Mouse (Mus musculus) left cerebral cortex, adult 8-10 months (tissue): Measurements from ENCODE around the gene Plrg1. TPM values are rescaled to one million over a fixed set of nuclear protein-coding genes. Genes with fewer than 3 reads are reported as not detected.

ENCODE experiments used
- DNase-seq, 2 experiments: peaks; one replicate each; pipeline ENCODE4 v3.0.0; 2022; ENCODE audit warnings: low spot score in 2 of 2
- total RNA-seq, 4 experiments: library from RNA; stranded (reverse); gene quantifications; 2 replicates each; pipeline ENCODE4 v1.2.4; 2022

Gene Plrg1
- 10 to 100 TPM; 43.0 to 46.5 (median 44.3) TPM for total RNA-seq

DNA sequence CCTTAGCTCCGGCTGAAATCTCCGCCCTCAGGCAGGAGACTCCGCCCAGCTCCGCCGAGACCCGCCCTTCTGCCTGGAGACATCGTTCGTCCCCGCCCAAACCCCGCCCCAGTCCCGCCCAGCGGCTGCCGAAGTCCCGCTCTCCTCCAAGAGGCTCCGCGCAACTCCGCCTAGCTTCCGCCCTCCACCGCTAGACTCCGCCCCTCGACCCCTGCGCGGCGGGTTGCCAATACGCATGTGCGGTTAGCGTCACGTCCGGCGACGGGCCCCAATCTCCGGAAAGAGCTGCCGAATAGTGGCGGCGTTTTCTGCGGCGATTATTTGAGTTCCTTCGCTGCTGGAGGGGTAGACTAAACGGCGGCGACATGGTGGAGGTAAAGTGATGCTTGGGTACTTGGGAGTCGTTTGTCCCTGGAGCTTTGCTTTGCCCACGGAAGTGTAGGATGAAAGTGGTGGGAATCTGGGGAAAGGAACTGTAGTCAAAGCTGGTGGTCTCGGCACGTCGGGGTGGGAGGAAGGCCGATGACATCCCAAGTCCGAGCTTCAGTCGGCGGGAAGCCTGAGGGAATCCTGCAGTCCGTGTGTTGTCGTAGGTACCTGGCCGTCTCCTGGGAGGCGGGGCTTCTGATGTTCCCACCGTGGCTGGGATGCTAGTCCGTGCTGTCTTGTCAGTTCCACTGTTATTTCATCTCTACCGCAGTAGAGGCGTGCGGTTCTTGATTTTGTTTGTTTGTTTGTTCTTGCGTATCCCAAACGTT lies at the start of gene Plrg1:
TSS of gene Plrg1 (plus strand) at position 242 of the 758 bp plus-strand sequence.
- DNase-seq, result peak; percentile 95 to 97

- DNase-seq, result no peak
Measured at GRCm38 (mm10) chr3:83007557-83007956, 47.8 kb upstream of the Plrg1 start, which contains the start of gene Fgg. Gene Fgg (plus strand): TSS chr3:83007724.

DNA sequence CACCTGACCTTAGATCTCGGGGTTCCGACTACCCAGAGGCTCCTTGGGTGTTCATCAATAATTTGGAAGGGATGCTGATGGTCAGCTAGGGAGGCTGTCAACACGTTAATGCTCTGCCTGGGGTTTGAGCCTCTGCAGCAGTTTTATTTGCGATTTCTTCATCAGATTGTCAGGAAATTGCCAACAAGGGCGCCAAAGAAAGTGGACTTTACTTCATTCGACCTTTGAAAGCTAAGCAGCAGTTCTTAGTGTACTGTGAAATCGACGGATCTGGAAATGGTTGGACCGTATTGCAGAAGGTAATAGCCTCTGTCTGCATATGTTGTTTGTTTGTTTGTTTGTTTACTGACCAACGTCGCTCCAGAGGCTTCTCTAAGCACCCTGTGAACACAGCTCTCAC lies 45.0 kb upstream of the Plrg1 start:
- DNase-seq, result no peak

- no peak for DNase-seq
Measured at GRCm38 (mm10) chr3:83011136-83011535, 44.2 kb upstream of the Plrg1 start.

DNA sequence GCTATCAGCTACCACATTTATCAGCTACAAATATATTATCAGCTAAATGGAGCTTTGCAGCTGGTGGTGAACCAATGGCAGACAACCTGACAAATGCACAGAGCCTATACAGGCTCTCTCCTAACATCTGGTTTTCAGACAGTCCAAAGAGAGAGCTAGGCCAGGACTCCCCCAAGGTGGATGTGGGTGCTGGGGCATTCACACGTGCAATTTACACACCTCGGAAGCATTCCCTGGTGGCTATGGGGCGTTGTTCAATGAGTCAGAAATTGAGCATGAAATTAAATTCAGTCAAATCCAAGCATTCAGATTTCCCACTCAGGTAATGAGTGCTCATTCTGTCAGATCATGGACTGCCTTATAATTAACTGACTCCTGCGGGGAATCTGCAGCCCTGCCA lies 43.8 kb upstream of the Plrg1 start:
- DNase-seq, result no peak

DNA sequence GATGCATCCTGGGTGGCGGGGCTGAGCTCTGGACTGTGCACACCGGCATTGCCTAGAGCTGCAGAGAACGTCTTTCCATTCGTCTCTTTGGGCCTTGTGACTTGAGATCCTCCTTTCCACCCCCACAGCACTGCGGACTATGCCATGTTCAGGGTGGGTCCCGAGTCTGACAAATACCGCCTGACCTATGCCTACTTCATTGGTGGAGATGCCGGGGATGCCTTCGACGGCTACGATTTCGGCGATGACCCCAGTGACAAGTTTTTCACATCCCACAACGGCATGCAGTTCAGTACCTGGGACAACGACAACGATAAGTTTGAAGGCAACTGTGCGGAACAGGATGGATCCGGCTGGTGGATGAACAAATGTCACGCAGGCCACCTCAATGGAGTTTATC lies 42.7 kb upstream of the Plrg1 start:
- no peak for DNase-seq

DNA sequence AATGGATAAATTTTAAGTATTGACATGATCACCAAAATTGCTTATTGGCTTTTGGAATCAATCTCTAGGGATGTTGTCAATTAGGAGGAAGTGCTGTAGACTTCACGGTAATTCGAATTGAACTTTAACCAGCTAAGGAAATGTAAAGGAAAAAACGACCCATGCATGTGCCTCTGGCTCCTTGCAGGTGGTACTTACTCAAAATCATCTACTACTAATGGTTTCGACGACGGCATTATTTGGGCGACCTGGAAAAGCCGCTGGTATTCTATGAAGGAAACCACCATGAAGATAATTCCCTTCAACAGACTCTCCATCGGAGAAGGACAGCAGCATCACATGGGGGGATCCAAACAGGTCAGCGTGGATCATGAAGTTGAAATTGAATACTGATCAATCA lies 41.4 kb upstream of the Plrg1 start:
- no peak for DNase-seq

DNA sequence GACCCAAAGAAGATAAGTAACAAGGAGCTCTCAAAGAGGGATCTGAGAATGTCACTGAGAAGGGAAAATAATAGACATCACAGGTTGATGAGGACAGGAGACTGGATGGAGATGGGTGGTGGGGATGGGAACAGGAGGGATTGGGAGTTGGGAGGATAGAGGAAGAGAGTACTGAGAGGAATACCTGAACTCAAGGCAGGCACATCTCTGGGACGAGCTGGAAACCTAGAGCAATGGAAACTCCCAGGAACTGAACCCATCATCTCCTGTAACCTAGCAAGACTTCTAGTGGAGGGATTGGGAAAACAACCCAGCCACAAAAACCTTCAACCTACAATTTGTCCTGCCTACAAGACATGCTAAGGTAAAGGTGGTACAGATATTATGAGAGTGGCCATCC lies 39.1 kb upstream of the Plrg1 start:
- DNase-seq, result no peak

- no peak for DNase-seq
Measured at GRCm38 (mm10) chr3:83020387-83020786, 34.9 kb upstream of the Plrg1 start.

GRCm38 (mm10) chr3:83021176-83021575 lies 34.1 kb upstream of the Plrg1 start:
- DNase-seq, result no peak

- no peak for DNase-seq
Measured at GRCm38 (mm10) chr3:83025036-83025435, 30.3 kb upstream of the Plrg1 start.

DNA sequence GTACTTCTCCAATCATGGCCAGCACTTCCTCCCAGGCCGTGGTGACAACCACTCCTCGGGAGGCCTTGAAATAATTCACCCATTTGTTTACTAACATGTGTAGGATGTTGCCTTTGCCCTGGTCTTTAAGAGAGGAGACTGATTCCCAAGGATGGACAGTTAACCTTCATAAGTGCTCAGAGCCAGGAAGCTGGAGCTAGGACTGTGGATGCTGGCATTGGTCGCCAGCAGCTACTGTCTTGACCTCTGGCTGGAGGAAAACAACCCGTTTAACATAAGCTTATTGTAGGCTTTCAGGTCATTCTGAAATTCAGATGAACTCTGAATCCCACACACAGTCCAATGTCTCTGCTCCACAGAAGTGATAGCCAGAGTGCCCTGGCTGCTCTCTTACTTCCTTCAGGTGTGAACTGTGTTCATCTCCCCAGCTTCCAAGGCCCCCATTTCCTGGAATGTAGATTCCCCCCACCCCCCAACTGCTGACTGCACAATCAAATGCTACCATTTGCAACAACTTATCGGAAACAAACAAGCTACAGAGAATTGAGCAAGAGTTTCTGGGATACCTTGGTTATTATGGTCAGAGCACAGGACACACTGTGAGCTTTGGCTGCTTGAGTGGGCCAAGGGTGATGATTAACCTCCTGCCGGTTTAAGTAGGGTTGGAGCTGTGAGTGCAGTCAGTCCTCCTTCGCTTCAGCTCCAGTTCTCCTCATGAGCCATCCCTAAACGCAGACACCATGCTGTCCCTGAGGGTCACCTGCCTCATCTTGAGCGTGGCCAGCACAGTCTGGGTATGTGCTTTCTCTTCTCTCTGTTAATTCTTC lies 29.6 kb upstream of the Plrg1 start, which contains the start of gene Fga:
TSS of gene Fga (plus strand) at position 602 of the 827 bp plus-strand sequence.
- DNase-seq, result no peak

DNA sequence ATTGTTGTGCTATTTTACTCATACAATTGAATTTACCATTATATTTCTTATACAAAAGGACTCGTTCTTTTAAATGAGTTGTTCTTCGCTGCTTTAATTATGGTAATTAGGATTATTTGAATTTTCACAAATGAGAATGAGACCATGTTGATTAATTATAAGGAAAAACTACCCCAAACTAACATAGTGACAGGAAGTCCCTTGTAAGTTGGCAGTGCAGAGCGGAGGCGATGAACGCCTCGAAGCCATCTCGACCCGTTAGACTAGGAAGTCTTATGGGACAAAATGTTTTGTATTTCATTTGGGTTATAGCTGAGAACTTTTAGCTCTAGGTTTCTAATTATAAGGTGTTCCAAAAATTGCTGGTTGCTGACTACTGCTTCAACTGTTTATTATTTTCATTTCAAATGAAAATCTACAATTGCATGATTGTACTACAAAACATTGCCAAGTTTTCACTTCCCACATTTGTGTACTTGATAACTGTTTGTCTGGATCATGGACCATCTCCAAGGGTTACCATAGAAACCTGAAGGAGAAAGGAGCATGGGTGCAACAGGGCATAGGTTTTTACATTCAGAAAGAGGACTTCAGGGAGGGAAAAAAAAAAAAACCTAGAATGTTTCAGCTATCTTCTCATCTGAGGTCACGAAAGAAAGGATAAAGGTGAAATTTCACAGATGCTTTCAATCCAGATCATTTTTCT lies 27.6 kb upstream of the Plrg1 start:
- DNase-seq, result no peak

GRCm38 (mm10) chr3:83030331-83030730 lies 25.0 kb upstream of the Plrg1 start:
- no peak for DNase-seq

DNA sequence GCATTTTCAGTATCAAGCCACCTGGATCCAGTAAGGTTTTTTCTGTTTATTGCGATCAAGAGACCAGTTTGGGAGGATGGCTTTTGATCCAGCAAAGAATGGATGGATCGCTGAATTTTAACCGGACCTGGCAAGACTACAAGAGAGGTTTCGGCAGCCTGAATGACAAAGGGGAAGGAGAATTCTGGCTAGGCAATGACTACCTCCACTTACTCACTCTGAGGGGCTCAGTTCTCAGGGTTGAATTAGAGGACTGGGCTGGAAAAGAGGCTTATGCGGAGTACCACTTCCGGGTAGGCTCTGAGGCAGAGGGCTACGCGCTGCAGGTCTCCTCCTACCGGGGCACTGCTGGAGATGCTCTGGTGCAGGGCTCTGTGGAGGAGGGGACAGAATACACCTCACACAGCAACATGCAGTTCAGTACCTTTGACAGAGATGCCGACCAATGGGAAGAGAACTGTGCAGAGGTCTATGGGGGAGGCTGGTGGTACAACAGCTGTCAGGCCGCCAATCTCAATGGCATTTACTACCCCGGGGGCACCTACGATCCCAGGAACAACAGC lies 22.5 kb upstream of the Plrg1 start:
- DNase-seq, result no peak

DNA sequence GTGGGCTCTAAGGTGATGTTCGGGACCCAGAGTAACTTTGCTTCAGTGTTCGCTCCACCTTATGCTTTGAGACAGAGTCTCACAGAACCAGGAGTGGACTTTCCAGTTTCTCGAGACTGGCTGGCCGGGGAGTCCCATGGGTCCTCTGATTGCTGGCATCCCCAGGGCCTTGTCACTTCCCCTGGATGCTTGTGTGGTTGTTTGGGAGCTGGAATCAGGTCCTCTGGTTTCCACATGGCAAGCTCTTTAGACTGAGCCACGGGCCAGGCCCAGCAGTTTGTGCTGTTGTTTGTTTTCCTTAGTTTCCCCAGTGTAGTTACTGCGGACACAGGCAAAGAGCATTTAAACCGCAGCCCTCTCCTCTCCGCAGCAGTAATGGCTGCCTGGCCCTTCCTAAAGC lies 21.5 kb upstream of the Plrg1 start:
- no peak for DNase-seq

GRCm38 (mm10) chr3:83038865-83039264 lies 16.5 kb upstream of the Plrg1 start:
- no peak for DNase-seq

DNA sequence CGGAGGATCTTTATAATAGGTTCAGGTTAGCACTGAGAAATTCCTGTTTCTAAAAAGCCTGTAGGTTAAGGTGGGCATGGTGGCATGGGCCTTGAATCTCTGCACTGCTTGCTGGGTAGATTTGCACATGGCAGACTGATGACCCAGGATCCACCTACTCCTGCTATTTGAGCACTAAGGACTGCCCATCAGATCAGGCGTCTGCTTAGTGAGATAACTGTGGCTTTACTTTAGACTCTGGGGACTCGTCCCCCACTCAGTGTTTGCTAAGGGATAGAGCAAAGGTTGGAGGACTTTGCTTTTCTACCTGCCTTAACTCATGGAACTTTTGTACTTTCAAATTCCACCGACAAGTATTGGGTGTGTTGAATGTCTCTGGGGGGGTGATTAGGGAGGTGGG lies 15.7 kb upstream of the Plrg1 start:
- no peak for DNase-seq

- no peak for DNase-seq
Measured at GRCm38 (mm10) chr3:83042451-83042850, 12.9 kb upstream of the Plrg1 start.

DNA sequence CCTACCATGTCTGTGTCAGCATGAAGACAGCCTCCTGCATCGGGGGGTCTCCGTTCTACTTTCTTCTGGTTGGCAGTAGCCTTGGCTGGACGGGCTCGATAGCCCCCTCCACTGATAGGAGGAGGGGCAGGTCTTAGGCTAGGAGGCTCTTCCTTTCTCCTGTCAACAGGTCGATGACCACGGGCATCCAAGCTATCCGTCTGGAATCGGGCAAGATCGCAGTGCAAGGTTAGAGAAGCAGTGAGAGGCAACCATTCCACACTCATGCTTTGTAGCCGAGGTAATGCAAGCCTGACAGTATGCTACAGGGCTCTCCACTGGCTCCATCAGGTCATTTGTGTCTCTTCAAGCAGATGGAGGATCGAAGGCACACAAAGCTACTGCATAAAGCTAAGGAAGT lies 8.7 kb upstream of the Plrg1 start:
- DNase-seq, result no peak

DNA sequence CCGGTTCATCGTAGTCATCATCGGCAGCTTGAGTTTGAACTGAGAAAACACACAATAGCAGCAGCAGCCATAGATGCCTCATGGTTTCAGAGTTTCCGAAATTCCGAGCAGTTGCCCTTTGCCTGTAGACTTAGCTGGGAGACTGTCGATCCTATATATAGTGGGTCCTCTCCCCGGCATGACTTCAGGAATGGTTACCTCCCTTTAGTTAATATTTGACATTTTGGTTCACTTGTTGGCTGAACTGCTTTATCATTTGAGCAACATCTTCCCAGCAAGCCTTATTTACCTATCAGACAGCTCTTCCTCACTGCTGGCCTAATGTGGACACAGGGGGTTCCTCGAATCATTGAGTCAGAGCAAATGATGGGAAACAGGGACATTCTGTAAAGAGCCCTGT lies 5.6 kb upstream of the Plrg1 start, which contains the start of gene Fgb:
TSS of gene Fgb (minus strand) at position 184 of the 400 bp plus-strand sequence.
- DNase-seq, result no peak

DNA sequence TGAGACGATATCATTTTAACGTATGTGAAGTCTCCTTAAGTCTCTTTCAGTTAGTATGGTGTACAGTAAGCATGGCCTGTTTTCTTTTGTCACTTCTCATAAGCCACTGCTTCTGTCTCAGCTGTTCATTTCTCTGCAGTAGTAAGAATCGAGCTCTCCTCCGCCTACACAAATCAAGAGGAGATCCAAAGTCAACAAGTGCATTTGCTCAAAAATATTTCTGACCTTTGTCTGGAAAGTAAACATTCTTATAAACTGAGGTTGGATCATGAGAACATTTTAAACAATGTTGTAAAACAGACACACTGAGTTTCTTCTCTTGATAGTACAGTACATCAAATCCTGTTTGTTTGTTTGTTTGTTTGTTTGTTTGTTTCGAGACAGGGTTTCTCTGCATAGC lies 4.7 kb upstream of the Plrg1 start:
- no peak for DNase-seq
